Mouse (Mus musculus): ENCODE results near the gene Fam168a. TPM values are rescaled to one million over a fixed set of nuclear protein-coding genes. Genes with fewer than 3 reads are reported as not detected.

The Fam168a gene
- polyA plus RNA-seq (2015; fragmentation: Nextera tagmentation; extraction: Ambion mirVana) = 39.6 and 42.2 TPM in 2 replicates

DNA sequence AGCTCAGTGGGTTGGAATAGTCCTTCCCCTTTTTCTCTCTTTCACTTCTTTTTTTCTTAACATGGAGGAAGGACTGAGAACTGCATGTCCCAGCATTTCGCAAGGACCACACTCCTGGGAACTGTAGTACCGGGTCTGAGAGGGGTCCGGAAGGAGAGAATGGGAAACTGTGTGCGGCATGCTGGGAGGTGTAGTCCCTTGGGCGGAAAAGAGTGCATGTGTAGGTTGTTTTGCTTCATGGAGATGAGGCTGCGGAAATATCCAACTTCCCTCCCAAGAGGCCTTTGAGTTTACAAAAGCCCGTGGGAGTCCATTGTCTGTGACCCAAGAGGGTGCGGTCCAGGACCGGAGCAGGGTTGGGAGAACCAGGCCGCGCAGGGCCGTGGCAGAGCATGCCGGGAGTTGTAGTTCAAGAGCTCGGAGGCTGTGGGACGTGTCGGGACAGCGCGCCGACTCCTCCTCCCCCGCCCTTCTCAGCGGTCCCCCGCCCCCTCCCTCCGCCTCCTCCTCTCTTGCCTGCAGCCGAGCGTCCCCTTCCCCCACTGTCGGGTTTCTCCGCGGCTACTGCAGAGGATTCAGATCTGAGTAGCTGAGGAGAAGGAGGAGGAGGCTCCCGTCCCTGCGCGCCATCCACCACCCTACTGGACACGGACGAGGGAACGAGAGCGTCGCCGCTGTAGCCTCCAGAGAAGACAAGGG lies at the start of gene Fam168a:
Gene Fam168a, plus strand, starts transcription at position 493 of the 699 bp plus-strand sequence.
- peak within 1 kb of the TSS; percentile 93 for H3K9ac ChIP-seq
- H3K36me3 ChIP-seq = no peaks in the 10 kb centered on the region
- WGBS = 0% methylated on average over 29 of the region's 37 CpGs
- peaks cover 13% of the 10 kb centered on the region for H3K4me1 ChIP-seq
- H3K4me2 ChIP-seq = peak within 1 kb of the TSS; percentile 63
- no peaks in the 10 kb centered on the region for H3K9me3 ChIP-seq
- peak; percentile 99 for ATAC-seq (ENCODE audit: insufficient number of reproducible peaks, low FRiP score, low TSS enrichment, low read depth)
- H3K27me3 ChIP-seq = no peaks in the 10 kb centered on the region
- H3K4me3 ChIP-seq = peak within 1 kb of the TSS; percentile 90
- peak within 1 kb of the TSS; percentile 96 for H3K27ac ChIP-seq

DNA sequence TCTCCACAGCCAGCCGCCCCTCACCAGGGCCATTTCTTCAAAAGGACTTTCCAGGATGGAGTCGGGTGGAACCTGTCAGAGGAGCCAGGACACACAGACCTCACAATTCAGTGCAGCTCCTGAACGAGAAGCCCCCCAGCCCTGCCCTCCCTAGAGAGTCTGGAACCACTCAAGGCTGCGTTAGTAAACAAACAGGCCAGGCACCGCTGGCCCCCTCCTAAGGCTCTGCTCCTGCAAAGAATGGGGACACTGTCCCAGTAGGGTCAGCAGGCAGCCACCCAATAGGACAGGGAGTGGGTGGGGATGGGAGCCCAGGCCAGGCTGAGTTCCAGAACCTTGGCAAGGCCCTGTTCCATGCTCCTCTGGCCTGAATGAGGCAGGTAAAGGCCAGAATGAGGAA lies 49.7 kb upstream of the Fam168a start:
- H3K9ac ChIP-seq = no peak overlapping the region
- H3K4me1 ChIP-seq = peaks cover 11% of the 10 kb centered on the region
- no peak overlapping the region for H3K4me3 ChIP-seq
- WGBS = 25% methylated on average over 5 of the region's 5 CpGs
- ATAC-seq (ENCODE audit: insufficient number of reproducible peaks, low FRiP score, low TSS enrichment, low read depth) = no peak
- no peak overlapping the region for H3K27ac ChIP-seq
- no peaks in the 10 kb centered on the region for H3K36me3 ChIP-seq
- H3K4me2 ChIP-seq = no peak overlapping the region
- no peaks in the 10 kb centered on the region for H3K27me3 ChIP-seq
- H3K9me3 ChIP-seq = no peaks in the 10 kb centered on the region

DNA sequence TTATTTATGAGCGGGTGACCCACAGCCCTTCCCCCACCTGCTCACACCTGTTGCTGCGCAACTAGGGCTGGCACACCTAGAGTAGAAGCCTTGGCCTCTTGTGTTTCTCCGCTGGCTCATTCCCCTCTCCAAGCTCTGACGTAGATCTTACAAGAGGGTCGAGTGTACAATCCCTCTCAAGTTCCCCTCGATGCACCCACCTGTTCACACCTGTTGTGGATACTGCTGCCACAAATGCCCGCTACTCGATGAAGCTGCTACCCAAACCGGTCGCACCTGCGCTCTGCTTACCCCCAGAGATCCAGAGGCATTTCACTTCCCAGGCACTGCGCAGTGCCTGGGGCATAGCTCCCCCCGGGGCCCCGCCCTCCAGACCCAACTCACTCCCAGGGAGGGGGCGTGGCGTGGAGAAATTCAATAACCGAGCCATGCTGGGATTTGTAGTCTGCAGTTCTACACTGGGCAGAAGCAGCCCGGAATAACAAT lies 48.3 kb upstream of the Fam168a start:
- WGBS = 21% methylated on average over 18 of the region's 18 CpGs
- no peaks in the 10 kb centered on the region for H3K27me3 ChIP-seq
- H3K27ac ChIP-seq = no peak overlapping the region
- H3K9me3 ChIP-seq = no peaks in the 10 kb centered on the region
- H3K36me3 ChIP-seq = no peaks in the 10 kb centered on the region
- no peak for ATAC-seq (ENCODE audit: insufficient number of reproducible peaks, low FRiP score, low TSS enrichment, low read depth)
- H3K4me3 ChIP-seq = no peak overlapping the region
- H3K4me1 ChIP-seq = peaks cover 14% of the 10 kb centered on the region
- H3K4me2 ChIP-seq = peak overlapping the region; percentile 34; the same call in 1 of the 2 replicates
- H3K9ac ChIP-seq = no peak overlapping the region

DNA sequence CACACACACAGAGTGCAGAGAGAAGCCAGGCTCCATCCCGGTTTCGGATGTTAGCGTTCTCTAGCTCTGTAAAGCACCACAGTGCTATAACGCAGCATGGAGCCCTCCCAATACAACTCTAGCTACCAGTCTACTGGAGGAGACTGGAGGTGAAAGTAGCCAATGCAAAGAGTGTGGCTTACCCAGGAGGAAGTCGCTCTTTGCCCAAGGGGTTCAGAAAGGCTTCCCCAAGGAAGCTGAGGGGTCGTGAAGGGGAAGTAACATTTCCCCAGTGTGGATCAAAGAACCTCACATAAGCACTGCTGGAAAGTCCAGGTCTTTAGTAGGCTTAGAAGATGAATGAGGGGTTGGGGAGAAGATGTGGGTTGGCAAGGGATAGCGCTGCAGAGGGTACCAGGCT lies 45.2 kb upstream of the Fam168a start:
- WGBS = 89% methylated on average over 7 of the region's 7 CpGs
- H3K27ac ChIP-seq = no peak overlapping the region
- no peaks in the 10 kb centered on the region for H3K9me3 ChIP-seq
- H3K36me3 ChIP-seq = no peaks in the 10 kb centered on the region
- H3K4me3 ChIP-seq = no peak overlapping the region
- no peak for ATAC-seq (ENCODE audit: insufficient number of reproducible peaks, low FRiP score, low TSS enrichment, low read depth)
- no peaks in the 10 kb centered on the region for H3K27me3 ChIP-seq
- H3K4me1 ChIP-seq = peaks cover 15% of the 10 kb centered on the region
- no peak overlapping the region for H3K4me2 ChIP-seq
- H3K9ac ChIP-seq = no peak overlapping the region

DNA sequence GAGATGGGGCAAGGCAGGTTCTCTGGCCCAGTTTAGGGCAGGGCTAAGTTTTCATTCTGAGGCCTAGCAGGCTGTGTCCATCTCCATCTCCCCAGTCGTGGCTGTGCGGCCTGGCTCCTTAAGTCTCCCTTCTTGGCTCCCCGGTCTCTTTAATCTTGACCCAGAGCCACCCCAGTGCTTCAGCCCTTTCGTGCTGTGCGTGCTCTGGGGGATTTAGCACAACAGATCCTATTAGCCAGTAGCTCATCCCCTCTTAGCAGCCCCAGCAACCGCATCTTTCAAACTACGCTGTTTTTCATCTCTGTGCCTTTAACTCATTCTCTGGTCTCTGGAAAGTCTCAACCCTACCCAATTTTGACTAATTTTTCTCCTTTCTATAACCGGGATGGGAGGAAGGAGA lies 44.2 kb upstream of the Fam168a start, which contains the start of gene Plekhb1:
Gene Plekhb1, minus strand, starts transcription at position 184 of the 400 bp plus-strand sequence.
- no peaks in the 10 kb centered on the region for H3K9me3 ChIP-seq
- H3K27me3 ChIP-seq = no peaks in the 10 kb centered on the region
- no peak within 1 kb of the TSS for H3K9ac ChIP-seq
- no peaks in the 10 kb centered on the region for H3K36me3 ChIP-seq
- H3K27ac ChIP-seq = no peak within 1 kb of the TSS
- H3K4me1 ChIP-seq = peaks cover 15% of the 10 kb centered on the region
- peak within 1 kb of the TSS; percentile 24; the same call in 1 of the 2 replicates for H3K4me2 ChIP-seq
- H3K4me3 ChIP-seq = no peak within 1 kb of the TSS
- 77% methylated on average over 8 of the region's 8 CpGs for WGBS
- no peak for ATAC-seq (ENCODE audit: insufficient number of reproducible peaks, low FRiP score, low TSS enrichment, low read depth)

DNA sequence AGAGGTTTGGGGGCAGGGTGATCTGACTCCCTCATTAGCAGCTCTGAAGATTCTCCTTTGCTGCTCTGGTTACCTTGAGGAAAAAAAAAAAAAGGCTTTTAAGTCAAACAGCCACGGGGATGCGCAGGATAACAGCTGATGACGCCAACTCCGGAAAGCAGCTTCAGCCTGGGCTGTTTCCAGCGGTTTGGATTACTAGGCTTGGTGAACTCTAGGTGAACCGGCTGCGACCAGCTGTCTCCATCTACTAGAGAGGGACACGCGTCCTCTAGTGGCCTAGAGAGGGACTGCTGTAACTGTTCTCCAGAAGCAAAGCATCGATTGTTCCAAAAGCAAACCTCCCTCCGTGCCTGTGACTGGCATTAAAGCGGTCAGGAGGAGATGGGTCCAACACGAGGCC lies 43.2 kb upstream of the Fam168a start:
- Histone ChIP-seq H3K36me3 (no peaks in the 10 kb centered on the region), H3K9me3 (no peaks in the 10 kb centered on the region), H3K27ac (no peak overlapping the region), H3K4me1 (peaks cover 14% of the 10 kb centered on the region), H3K9ac (no peak overlapping the region), H3K4me2 (peak overlapping the region; percentile 24; the same call in 1 of the 2 replicates), H3K4me3 (no peak overlapping the region), H3K27me3 (no peaks in the 10 kb centered on the region)
- WGBS = 2% methylated on average over 13 of the region's 13 CpGs
- ATAC-seq (ENCODE audit: insufficient number of reproducible peaks, low FRiP score, low TSS enrichment, low read depth) = peak; percentile 67; the same call in 1 of the 2 replicates

DNA sequence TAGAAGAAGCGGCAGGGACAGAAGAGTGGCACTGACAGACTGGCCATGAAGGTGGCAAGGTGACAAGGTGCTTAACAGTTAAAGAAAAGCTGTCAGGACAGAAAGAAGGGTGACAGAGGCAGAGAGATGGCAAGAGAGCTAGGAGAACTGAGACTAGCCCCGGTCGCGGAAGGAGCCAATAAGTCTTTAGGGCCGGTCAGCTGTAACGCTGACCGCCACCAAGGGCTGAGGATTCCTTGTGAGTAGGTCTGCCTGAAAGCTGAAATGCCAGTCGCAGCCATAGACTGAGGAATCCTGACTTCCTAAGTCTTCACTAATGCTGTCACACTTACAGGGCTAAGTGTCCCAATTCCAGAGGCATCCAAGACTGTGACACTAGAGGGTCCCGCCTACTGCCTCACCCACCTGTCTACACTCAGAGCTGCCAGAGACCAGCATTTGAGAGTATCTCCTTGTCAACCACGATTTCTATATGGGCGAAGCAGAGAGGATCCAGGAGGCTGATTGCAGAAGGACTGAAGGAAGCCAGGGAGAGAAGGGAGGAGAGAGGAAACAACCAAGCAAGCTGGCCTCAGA lies 42.6 kb upstream of the Fam168a start:
- H3K27ac ChIP-seq = no peak overlapping the region
- H3K9me3 ChIP-seq = no peaks in the 10 kb centered on the region
- no peak overlapping the region for H3K4me2 ChIP-seq
- 70% methylated on average over 11 of the region's 11 CpGs for WGBS
- no peak overlapping the region for H3K9ac ChIP-seq
- no peak for ATAC-seq (ENCODE audit: insufficient number of reproducible peaks, low FRiP score, low TSS enrichment, low read depth)
- no peaks in the 10 kb centered on the region for H3K27me3 ChIP-seq
- no peaks in the 10 kb centered on the region for H3K36me3 ChIP-seq
- no peak overlapping the region for H3K4me3 ChIP-seq
- peaks cover 11% of the 10 kb centered on the region for H3K4me1 ChIP-seq

DNA sequence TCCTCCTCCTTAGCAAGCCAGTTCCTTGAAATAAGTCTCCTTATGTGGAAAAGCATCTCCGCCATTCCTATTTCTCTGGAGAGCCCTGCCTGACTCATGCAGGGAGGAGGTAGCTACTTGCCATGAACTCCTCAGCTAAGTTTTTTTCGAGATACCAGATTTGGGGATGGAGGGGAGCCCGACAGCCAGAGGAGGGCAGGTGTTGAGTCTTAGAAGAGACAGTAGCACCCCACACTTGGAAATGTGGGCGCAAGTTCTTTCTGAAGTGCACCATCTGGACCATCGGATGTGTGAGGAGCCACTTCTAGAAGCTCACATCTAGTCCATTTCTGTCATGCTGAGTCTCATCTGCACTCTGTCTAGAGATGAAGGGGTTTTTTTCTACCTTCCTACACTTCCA lies 35.8 kb upstream of the Fam168a start:
- Histone ChIP-seq H3K4me1 (no peaks in the 10 kb centered on the region), H3K4me2 (no peak overlapping the region), H3K4me3 (no peak overlapping the region), H3K9ac (no peak overlapping the region), H3K36me3 (no peaks in the 10 kb centered on the region), H3K27me3 (no peaks in the 10 kb centered on the region), H3K9me3 (no peaks in the 10 kb centered on the region), H3K27ac (no peak overlapping the region)
- 81% methylated on average over 5 of the region's 5 CpGs for WGBS
- no peak for ATAC-seq (ENCODE audit: insufficient number of reproducible peaks, low FRiP score, low TSS enrichment, low read depth)

DNA sequence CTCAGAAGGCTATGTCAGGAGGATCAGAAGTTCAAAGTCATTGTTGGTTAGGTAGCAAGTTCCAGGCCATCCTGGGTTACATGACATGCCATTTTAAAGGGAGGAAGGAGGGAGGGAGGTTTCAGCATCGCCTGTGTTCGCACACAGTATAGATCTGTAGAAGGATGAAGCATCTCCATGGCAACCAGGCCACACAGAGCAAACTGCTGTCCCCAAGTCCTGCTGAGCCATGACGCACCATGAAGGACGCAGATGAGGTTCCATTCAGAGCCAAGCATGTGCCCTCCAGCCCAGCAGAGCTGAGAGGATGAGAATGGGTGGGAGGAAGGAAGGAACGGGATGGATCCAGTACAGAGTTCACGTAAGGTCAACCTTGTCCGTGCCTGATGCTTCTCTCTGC lies 33.0 kb upstream of the Fam168a start:
- Histone ChIP-seq H3K9me3 (no peaks in the 10 kb centered on the region), H3K4me3 (no peak overlapping the region), H3K27me3 (no peaks in the 10 kb centered on the region), H3K4me2 (no peak overlapping the region), H3K36me3 (no peaks in the 10 kb centered on the region), H3K27ac (no peak overlapping the region), H3K4me1 (no peaks in the 10 kb centered on the region), H3K9ac (no peak overlapping the region)
- no peak for ATAC-seq (ENCODE audit: insufficient number of reproducible peaks, low FRiP score, low TSS enrichment, low read depth)
- 79% methylated on average over 7 of the region's 7 CpGs for WGBS

DNA sequence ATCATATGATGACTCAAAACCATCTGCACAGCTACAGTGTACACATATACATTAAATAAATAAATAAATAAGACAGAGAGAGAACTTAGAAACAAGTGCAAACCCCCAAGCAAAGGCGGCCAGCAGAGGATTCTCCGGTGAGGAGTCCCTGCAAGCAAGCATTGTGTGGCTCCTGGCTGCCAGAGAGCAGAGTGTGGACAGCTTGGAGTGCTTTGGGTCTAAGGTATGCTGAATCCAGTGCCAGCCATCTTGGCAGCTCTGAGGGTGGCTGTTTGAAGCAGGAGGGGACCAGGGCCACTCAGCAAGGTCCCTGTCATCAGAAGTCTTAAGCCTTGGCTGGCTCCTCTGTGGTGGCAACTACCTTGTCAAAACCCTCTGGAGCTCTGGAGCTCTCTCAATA lies 31.5 kb upstream of the Fam168a start:
- Histone ChIP-seq H3K4me2 (no peak overlapping the region), H3K4me1 (peaks cover 9% of the 10 kb centered on the region), H3K9me3 (no peaks in the 10 kb centered on the region), H3K27ac (no peak overlapping the region), H3K36me3 (no peaks in the 10 kb centered on the region), H3K9ac (no peak overlapping the region), H3K4me3 (no peak overlapping the region), H3K27me3 (no peaks in the 10 kb centered on the region)
- 88% methylated on average over 2 of the region's 2 CpGs for WGBS
- no peak for ATAC-seq (ENCODE audit: insufficient number of reproducible peaks, low FRiP score, low TSS enrichment, low read depth)

DNA sequence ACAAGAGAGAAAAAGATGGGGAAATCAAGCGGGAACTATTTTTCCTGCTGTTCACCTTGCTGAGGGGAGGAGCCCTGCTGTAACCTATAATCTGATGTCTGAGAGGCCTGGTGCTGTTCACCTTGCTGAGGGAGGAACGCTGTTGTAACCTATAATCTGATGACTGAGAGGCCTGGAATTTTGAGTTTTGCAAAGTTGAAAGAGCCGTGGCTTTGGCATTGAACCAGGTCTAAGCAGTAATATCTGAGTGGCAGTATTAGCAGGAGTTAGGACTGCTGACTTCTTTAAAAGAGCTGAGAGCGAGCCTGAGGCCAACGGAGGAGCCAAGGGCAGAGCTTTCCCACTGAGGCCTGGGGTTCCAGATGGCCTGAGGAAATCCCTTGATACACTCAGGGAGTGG lies 28.4 kb upstream of the Fam168a start:
- Histone ChIP-seq H3K4me2 (no peak overlapping the region), H3K9me3 (no peaks in the 10 kb centered on the region), H3K36me3 (no peaks in the 10 kb centered on the region), H3K9ac (no peak overlapping the region), H3K4me1 (peaks cover 9% of the 10 kb centered on the region), H3K4me3 (no peak overlapping the region), H3K27ac (no peak overlapping the region; the same call in 1 of the 2 replicates), H3K27me3 (no peaks in the 10 kb centered on the region)
- ATAC-seq (ENCODE audit: insufficient number of reproducible peaks, low FRiP score, low TSS enrichment, low read depth) = no peak
- 52% methylated on average over 5 of the region's 5 CpGs for WGBS
